Mouse (Mus musculus) ovary, adult 18-20 months (tissue): Measurements from ENCODE around the gene Lipm.

ENCODE experiments used
- DNase-seq: peaks from one replicate; pipeline ENCODE4 v3.0.0; 2022; ENCODE audit warnings: low spot score, mixed read lengths

The Lipm gene

DNA sequence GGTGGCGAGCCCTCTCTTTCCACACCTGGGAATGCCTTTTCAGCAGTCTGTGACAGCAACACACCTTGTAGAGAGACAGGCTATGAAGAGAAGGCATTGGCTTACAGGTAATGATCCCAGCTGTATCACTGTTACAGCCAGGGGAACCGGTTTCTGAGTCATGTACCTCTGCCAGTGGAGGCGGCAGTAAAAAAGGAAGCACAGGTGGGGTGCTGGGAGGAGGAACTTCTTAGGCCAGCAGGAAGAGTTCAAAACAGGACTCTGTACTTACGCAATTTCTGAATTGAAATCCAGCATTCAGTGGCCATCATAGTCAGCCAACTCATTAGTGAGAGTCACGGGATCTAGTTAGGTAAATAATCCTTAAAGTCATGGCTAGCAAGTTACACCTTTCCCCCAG is 65.2 kb downstream of the Lipm start, which contains the start of gene Ankrd22:
Ankrd22 (minus strand) TSS at position 163 of the 400 bp plus-strand sequence.
- DNase-seq, result no peak

DNA sequence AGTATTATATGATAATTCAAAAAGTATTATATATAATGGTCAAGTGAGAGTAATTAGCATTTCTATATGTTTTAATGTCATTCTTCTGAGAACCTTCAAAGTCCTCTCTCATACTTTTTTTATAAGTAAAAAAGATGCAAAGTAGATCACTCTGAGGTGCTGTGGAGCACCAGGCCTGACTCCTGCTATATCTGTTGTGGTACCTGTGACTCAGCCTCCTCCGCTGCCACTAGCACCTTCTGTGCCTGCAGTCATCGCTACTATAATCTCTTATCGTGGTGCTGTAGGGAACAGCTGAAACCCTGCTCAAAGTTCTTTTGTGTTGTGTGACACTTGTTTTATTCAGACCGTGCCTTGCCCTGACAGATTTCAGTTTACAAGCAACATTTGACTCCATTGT is 65.7 kb downstream of the Lipm start:
- no peak for DNase-seq

DNA sequence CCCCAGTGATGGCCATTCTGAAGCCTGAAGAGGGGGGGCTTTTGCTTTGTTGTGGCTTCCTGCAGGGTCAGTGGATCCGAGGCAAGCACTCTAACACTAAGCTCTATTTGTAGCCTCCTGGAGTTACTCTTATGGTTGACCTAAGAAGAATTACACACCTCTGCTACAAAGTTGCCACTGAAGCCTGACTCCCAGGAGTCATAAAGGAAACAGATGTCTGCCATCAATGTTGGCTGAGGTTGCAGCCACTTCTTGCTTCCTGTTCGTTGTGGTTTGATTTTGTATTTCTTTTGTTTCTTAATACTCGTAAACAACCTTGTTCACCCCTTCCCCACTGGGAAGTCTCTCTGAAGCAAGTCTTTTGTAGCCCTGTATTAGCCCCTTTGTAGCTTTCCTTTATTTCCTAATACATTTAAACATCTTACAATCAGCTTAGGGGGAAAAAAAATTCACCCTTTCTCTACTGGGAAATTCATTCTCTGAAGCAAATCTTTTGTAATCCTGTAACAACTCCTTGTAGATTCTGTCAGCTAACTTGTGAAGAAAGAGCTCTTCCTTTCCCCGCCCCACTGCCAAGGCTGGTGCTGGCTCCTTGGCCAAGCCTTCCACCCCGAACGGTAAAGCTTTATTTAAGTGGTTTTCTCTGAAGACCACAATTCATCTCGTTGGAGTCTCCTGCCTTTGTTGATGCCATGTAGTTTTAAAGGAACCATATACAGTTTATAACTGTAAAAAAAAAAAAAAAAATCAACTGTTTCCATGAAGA is 67.3 kb downstream of the Lipm start:
- no peak for DNase-seq

DNA sequence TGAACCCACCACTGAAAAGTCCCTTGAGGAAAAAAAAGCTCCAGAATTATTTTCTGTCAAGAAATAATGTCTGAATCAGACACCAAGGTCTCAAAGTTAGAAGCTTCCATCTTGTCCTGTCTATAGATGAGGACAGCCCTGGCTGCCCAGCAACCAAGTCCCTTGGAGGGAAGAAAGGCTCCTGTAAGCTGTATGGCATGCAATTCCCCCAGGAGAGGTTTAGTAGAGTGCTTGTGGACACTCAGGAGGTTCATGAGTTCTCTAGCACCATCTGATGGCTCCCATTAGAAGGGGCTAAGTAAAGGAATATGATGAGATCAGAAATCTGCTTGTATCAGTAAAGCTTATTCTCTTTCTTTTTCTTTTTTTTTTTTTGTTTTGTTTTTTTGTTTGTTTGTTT is 68.4 kb downstream of the Lipm start:
- DNase-seq, result no peak

DNA sequence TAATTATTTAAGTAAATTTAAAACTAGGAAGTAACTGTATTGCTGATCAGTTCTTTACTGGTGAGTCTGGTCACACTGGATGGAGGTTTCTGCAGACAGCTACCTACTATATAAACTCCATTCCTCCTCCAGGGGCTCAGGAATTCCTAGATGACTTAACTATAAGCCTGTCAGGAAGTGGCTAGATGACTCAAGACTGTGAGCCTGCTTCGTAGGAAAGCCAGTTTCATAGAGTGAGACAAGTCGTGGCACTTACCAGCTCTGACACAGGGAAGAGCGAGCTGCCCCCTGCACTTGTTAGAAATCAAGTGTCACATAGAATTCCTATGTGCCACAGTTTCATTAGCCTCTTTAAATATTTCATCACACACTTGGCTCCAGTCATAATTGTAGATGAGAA is 70.4 kb downstream of the Lipm start:
- no peak for DNase-seq
